Mouse (Mus musculus): Measurements from ENCODE around the gene Pum3. TPM values are rescaled to one million over a fixed set of nuclear protein-coding genes. Genes with fewer than 3 reads are reported as not detected.

Pum3 gene
- polyA plus RNA-seq, 1 experiment from 2014 or later, result 80.7 TPM

DNA sequence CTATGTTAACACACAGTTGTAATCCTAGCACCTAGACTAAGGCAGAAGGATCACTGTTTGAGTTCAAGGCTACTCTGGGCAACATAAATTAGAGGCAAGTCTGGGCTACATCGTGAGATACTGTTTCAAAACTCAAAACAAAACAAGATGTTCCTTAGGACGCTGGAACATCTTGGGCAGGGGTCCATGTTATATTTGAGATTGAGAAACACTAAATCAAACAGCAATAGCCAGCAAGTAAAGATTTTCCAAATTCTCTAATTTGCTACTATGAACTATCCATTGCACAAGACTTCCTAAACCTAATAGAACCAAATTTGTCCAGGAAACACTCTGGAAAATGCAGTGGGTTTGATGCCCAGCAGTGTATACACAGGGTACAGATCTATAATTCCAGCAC, 1.8 kb downstream of the Pum3 start:
- ATAC-seq (ENCODE audit: low FRiP score) (no peak), DNase-seq (ENCODE audit: low spot score, missing footprints) (no peak)
- Histone ChIP-seq H3K9me3 (ENCODE audit: control insufficient read depth, low read length) (no peaks in the 10 kb centered on the region), H3K27ac (ENCODE audit: low read depth, low read length) (no peak overlapping the region), H3K4me2 (no peak overlapping the region), H3K36me3 (ENCODE audit: control insufficient read depth, insufficient read depth, low read length) (peaks cover 6% of the 10 kb centered on the region; the same call in 1 of the 2 replicates), H3K4me1 (ENCODE audit: control insufficient read depth, insufficient read depth, low read length) (peaks cover 14% of the 10 kb centered on the region), H3K27me3 (ENCODE audit: control insufficient read depth, insufficient read depth, low read length) (no peaks in the 10 kb centered on the region), H3K9ac (ENCODE audit: low read length) (no peak overlapping the region), H3K4me3 (ENCODE audit: low read depth, low read length) (no peak overlapping the region)
- 95% methylated on average over 2 of the region's 2 CpGs for WGBS

DNA sequence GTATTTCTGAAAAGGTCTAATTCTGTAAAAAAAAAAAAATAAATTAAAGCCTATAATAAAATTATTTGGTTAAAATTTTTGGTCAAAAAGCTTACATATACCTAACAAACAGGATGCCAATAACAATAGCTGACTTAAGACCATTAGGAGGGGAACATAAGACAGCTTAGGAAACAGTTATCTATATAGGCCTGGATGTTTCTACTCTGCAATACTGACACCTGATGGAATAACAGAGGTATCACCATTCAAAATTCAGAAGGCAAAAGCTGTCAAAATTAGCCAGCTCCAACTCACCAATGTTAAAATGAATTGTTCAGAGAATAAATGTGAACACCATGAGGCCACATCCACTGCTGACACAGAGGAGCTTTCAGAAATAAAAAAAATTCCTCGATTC, 3.2 kb downstream of the Pum3 start:
- Histone ChIP-seq H3K9me3 (ENCODE audit: control insufficient read depth, low read length) (no peaks in the 10 kb centered on the region), H3K27ac (ENCODE audit: low read depth, low read length) (no peak overlapping the region), H3K36me3 (ENCODE audit: control insufficient read depth, insufficient read depth, low read length) (peaks cover 13% of the 10 kb centered on the region; the same call in 1 of the 2 replicates), H3K9ac (ENCODE audit: low read length) (no peak overlapping the region), H3K4me3 (ENCODE audit: low read depth, low read length) (no peak overlapping the region), H3K4me1 (ENCODE audit: control insufficient read depth, insufficient read depth, low read length) (peaks cover 14% of the 10 kb centered on the region), H3K27me3 (ENCODE audit: control insufficient read depth, insufficient read depth, low read length) (no peaks in the 10 kb centered on the region), H3K4me2 (no peak overlapping the region)
- 77% methylated on average over 1 of the region's 1 CpGs for WGBS
- ATAC-seq (ENCODE audit: low FRiP score), result no peak
- no peak for DNase-seq (ENCODE audit: low spot score, missing footprints)

- WGBS, result 85% methylated on average over 7 of the region's 7 CpGs
Measured at GRCm38 (mm10) chr19:27425656-27426055, 4.0 kb downstream of the Pum3 start.

DNA sequence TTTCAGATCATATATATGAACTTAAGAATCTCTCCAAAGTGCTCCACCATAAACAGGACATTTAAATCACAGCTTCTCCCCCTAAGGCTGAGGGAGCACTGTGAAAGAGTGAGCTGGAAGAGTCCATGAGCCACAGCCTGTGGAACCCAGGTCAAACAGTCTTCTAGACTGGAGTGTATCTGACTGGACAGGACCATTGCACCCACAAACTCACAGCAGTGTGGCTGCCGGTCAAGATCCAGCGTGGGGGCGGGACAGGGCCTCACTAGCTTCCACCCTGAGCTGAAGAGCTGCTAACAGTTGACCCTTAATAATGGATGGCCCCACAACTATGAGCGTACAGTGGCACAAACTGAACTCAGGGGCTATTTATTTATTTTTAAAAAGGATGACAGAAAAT, 12.2 kb downstream of the Pum3 start:
- no peak overlapping the region for H3K9ac ChIP-seq (ENCODE audit: low read length)
- H3K27ac ChIP-seq (ENCODE audit: low read depth, low read length), result no peak overlapping the region
- WGBS, result 95% methylated on average over 4 of the region's 4 CpGs
- H3K4me3 ChIP-seq (ENCODE audit: low read depth, low read length), result no peak overlapping the region
- ATAC-seq (ENCODE audit: low FRiP score), result no peak
- peaks cover 15% of the 10 kb centered on the region for H3K36me3 ChIP-seq (ENCODE audit: control insufficient read depth, insufficient read depth, low read length)
- peak; percentile 73 for DNase-seq (ENCODE audit: low spot score, missing footprints)
- H3K9me3 ChIP-seq (ENCODE audit: control insufficient read depth, low read length), result no peaks in the 10 kb centered on the region
- H3K4me2 ChIP-seq, result no peak overlapping the region
- H3K27me3 ChIP-seq (ENCODE audit: control insufficient read depth, insufficient read depth, low read length), result no peaks in the 10 kb centered on the region
- H3K4me1 ChIP-seq (ENCODE audit: control insufficient read depth, insufficient read depth, low read length), result no peaks in the 10 kb centered on the region

More at GRCm38 (mm10) chr19:27425656-27426055, 4.0 kb downstream of the Pum3 start:
- DNase-seq (ENCODE audit: low spot score, missing footprints), result peak; percentile 91
- Histone ChIP-seq H3K4me1 (ENCODE audit: control insufficient read depth, insufficient read depth, low read length) (peaks cover 8% of the 10 kb centered on the region), H3K36me3 (ENCODE audit: control insufficient read depth, insufficient read depth, low read length) (peaks cover 16% of the 10 kb centered on the region; the same call in 1 of the 2 replicates), H3K9me3 (ENCODE audit: control insufficient read depth, low read length) (no peaks in the 10 kb centered on the region), H3K4me2 (no peak overlapping the region), H3K4me3 (ENCODE audit: low read depth, low read length) (no peak overlapping the region), H3K27me3 (ENCODE audit: control insufficient read depth, insufficient read depth, low read length) (no peaks in the 10 kb centered on the region), H3K27ac (ENCODE audit: low read depth, low read length) (no peak overlapping the region), H3K9ac (ENCODE audit: low read length) (no peak overlapping the region)
- no peak for ATAC-seq (ENCODE audit: low FRiP score)

DNA sequence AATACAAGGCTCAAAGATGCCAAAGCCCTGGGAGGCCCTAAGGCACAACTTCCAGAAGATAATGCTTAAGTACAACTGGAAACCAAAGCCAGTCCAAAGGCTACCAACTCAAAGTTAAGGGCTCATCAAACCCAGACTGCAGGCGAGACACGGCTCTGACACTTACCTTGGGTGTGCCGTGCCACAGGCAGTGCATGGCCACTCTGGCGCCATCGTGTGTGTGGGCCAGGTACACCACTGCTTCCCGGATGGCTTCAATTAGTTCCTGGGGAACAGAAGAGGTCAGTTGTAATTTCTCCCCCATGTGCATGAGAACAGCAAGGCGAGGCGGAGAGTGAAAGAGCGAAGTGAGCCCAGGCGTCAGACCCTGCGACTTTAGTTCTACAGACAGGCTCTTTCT, 13.1 kb downstream of the Pum3 start:
- no peak overlapping the region for H3K4me3 ChIP-seq (ENCODE audit: low read depth, low read length)
- WGBS, result 67% methylated on average over 11 of the region's 11 CpGs
- H3K9me3 ChIP-seq (ENCODE audit: control insufficient read depth, low read length), result no peaks in the 10 kb centered on the region
- no peak overlapping the region for H3K27ac ChIP-seq (ENCODE audit: low read depth, low read length)
- no peak overlapping the region for H3K9ac ChIP-seq (ENCODE audit: low read length)
- no peaks in the 10 kb centered on the region for H3K4me1 ChIP-seq (ENCODE audit: control insufficient read depth, insufficient read depth, low read length)
- H3K36me3 ChIP-seq (ENCODE audit: control insufficient read depth, insufficient read depth, low read length), result peaks cover 14% of the 10 kb centered on the region
- H3K27me3 ChIP-seq (ENCODE audit: control insufficient read depth, insufficient read depth, low read length), result no peaks in the 10 kb centered on the region
- DNase-seq (ENCODE audit: low spot score, missing footprints) (peak; percentile 91), ATAC-seq (ENCODE audit: low FRiP score) (no peak)
- H3K4me2 ChIP-seq, result no peak overlapping the region

- Histone ChIP-seq H3K9ac (ENCODE audit: low read length) (no peak overlapping the region), H3K27ac (ENCODE audit: low read depth, low read length) (no peak overlapping the region), H3K27me3 (ENCODE audit: control insufficient read depth, insufficient read depth, low read length) (no peaks in the 10 kb centered on the region), H3K4me2 (no peak overlapping the region), H3K4me1 (ENCODE audit: control insufficient read depth, insufficient read depth, low read length) (no peaks in the 10 kb centered on the region), H3K9me3 (ENCODE audit: control insufficient read depth, low read length) (no peaks in the 10 kb centered on the region), H3K4me3 (ENCODE audit: low read depth, low read length) (no peak overlapping the region), H3K36me3 (ENCODE audit: control insufficient read depth, insufficient read depth, low read length) (peaks cover 6% of the 10 kb centered on the region; the same call in 1 of the 2 replicates)
- DNase-seq (ENCODE audit: low spot score, missing footprints) (no peak), ATAC-seq (ENCODE audit: low FRiP score) (no peak)
- WGBS, result 95% methylated on average over 4 of the region's 4 CpGs
Measured at GRCm38 (mm10) chr19:27411340-27411739, 18.3 kb downstream of the Pum3 start.

DNA sequence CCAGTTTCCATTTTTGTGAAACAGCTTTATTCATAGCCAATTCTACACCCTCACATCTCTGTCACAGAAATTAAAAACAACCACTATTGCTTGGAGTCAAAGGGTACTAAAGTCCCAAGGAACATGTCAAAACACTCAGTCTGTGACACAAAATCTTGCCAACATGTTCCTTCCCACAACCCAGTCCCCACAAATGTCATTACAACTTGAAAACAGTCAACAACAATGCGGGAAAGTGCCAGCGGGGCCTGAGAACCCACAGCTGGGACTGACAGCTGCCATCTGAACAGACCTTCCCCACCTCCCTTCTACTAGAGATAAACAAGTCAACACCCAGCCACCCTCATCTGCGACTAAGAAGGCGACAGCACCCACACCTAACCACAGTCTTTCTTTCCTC, 18.9 kb downstream of the Pum3 start:
- Histone ChIP-seq H3K9me3 (ENCODE audit: control insufficient read depth, low read length) (no peaks in the 10 kb centered on the region), H3K9ac (ENCODE audit: low read length) (no peak overlapping the region)

DNA sequence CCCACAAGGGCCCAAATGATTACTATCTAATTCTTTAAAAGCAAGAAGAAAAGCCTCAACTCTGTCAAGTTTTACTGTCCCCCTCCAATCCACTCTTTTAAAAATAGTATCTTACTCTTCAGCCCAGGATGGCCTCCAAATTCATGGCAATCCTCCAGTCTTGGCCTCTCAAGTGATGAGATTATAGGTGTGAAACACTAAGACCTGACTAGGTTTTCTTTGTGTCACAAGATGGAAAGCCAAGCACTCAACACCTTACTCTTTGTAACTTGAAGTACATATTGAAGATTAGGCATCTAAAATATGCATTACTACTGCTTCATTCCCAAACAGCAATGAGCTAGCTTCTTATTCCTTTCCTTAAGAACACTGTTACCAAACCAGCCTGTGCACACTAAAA, 19.8 kb downstream of the Pum3 start:
- DNase-seq (ENCODE audit: low spot score, missing footprints), result no peak
- Histone ChIP-seq H3K4me1 (ENCODE audit: control insufficient read depth, insufficient read depth, low read length) (no peaks in the 10 kb centered on the region), H3K4me2 (no peak overlapping the region), H3K9ac (ENCODE audit: low read length) (no peak overlapping the region), H3K4me3 (ENCODE audit: low read depth, low read length) (no peak overlapping the region), H3K27me3 (ENCODE audit: control insufficient read depth, insufficient read depth, low read length) (no peaks in the 10 kb centered on the region), H3K36me3 (ENCODE audit: control insufficient read depth, insufficient read depth, low read length) (peaks cover 6% of the 10 kb centered on the region; the same call in 1 of the 2 replicates), H3K9me3 (ENCODE audit: control insufficient read depth, low read length) (no peaks in the 10 kb centered on the region), H3K27ac (ENCODE audit: low read depth, low read length) (no peak overlapping the region)
- no peak for ATAC-seq (ENCODE audit: low FRiP score)

More for the DNA sequence above, 18.9 kb downstream of the Pum3 start:
- no peak overlapping the region for H3K4me2 ChIP-seq
- H3K36me3 ChIP-seq (ENCODE audit: control insufficient read depth, insufficient read depth, low read length), result peaks cover 6% of the 10 kb centered on the region; the same call in 1 of the 2 replicates
- no peaks in the 10 kb centered on the region for H3K27me3 ChIP-seq (ENCODE audit: control insufficient read depth, insufficient read depth, low read length)
- H3K4me1 ChIP-seq (ENCODE audit: control insufficient read depth, insufficient read depth, low read length), result no peaks in the 10 kb centered on the region
- ATAC-seq (ENCODE audit: low FRiP score) (no peak), DNase-seq (ENCODE audit: low spot score, missing footprints) (no peak)
- 93% methylated on average over 4 of the region's 4 CpGs for WGBS
- H3K27ac ChIP-seq (ENCODE audit: low read depth, low read length), result no peak overlapping the region
- H3K4me3 ChIP-seq (ENCODE audit: low read depth, low read length), result no peak overlapping the region

DNA sequence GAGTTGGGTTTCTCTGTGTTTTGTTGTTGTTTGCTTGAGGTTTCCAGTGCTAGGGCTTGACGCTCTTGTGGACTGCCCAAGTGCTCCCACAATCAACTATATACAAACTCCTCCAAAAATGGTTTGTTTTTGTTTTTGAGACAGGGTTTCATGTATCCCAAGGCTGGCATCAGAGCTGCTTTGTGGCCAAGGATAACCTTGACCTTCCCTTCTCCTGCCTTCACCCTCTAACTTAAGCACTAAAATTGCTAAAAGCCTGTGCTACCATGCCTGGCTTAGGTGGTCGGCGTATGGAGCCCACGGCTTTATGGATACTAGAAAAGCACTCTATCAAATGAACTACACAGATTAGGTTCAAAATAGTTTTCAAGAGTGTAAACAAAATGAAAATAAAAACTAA, 20.4 kb downstream of the Pum3 start:
- Histone ChIP-seq H3K4me1 (ENCODE audit: control insufficient read depth, insufficient read depth, low read length) (no peaks in the 10 kb centered on the region), H3K36me3 (ENCODE audit: control insufficient read depth, insufficient read depth, low read length) (peaks cover 6% of the 10 kb centered on the region; the same call in 1 of the 2 replicates), H3K9me3 (ENCODE audit: control insufficient read depth, low read length) (no peaks in the 10 kb centered on the region), H3K4me2 (no peak overlapping the region), H3K27me3 (ENCODE audit: control insufficient read depth, insufficient read depth, low read length) (no peaks in the 10 kb centered on the region), H3K9ac (ENCODE audit: low read length) (no peak overlapping the region), H3K27ac (ENCODE audit: low read depth, low read length) (no peak overlapping the region), H3K4me3 (ENCODE audit: low read depth, low read length) (no peak overlapping the region)
- ATAC-seq (ENCODE audit: low FRiP score) (no peak), DNase-seq (ENCODE audit: low spot score, missing footprints) (no peak)
- 98% methylated on average over 4 of the region's 4 CpGs for WGBS
